ENCODE assay signal across 8 mouse cellular contexts in genomic region chr14:12529961-12530542, GRCm38 (mm10).
DNase-seq lines count a peak whose midpoint lies in the region; ATAC-seq and TF ChIP-seq lines count a peak whose summit lies in the region.

No protein-coding gene starts in this region.

- TF ChIP-seq CTCF in thymus, adult 2 months (IDR thresholded peaks at IDR 0.05; ENCODE audit: borderline replicate concordance, control insufficient read depth, extremely low read depth, insufficient read depth, low read length, poor library complexity), result no peak

- no peak for TF ChIP-seq POLR2A in thymus, adult 2 months (IDR thresholded peaks at IDR 0.05; ENCODE audit: control insufficient read depth, extremely low read depth, insufficient read depth, low read length, poor library complexity)

- H3K27me3 ChIP-seq in thymus, adult 2 months (ENCODE audit: control insufficient read depth, insufficient read depth, low read length), result no peaks in the 10 kb centered on the region
- H3K27me3 ChIP-seq in heart, embryonic 15.5 days, result no peaks in the 10 kb centered on the region
- H3K27me3 ChIP-seq in kidney, embryonic 16.5 days (ENCODE audit: insufficient read depth, low read length), result no peaks in the 10 kb centered on the region
- no peaks in the 10 kb centered on the region for H3K27me3 ChIP-seq in limb, embryonic 15.5 days
- no peaks in the 10 kb centered on the region for H3K27me3 ChIP-seq in neural tube, embryonic 15.5 days (replicated peaks)

- peak overlapping the region; percentile 38 for H3K4me2 ChIP-seq in heart, embryonic 15.5 days
- no peak overlapping the region for H3K4me2 ChIP-seq in kidney, embryonic 16.5 days (replicated peaks; ENCODE audit: low read depth, low read length)
- H3K4me2 ChIP-seq in limb, embryonic 15.5 days, result no peak overlapping the region
- H3K4me2 ChIP-seq in neural tube, embryonic 15.5 days, result peak overlapping the region; percentile 27

- WGBS in thymus, adult 2 months, result 8% methylated on average over 11 of the region's 11 CpGs
- WGBS in heart, embryonic 15.5 days, result 12% methylated on average over 11 of the region's 11 CpGs
- 8% methylated on average over 11 of the region's 11 CpGs for whole genome bisulfite sequencing in kidney, embryonic 16.5 days
- WGBS in limb, embryonic 15.5 days, result 9% methylated on average over 11 of the region's 11 CpGs
- 11% methylated on average over 11 of the region's 11 CpGs for WGBS in neural tube, embryonic 15.5 days

- no peak for ATAC-seq in heart, embryonic 15.5 days (replicated peaks; ENCODE audit: insufficient number of reproducible peaks, insufficient read depth, low FRiP score, low read depth)
- ATAC-seq in kidney, embryonic 16.5 days (ENCODE audit: low FRiP score, low TSS enrichment), result peak; percentile 59; the same call in 1 of the 2 replicates
- 0 out of 2 replicates have a peak, but pooled peaks have one; percentile 35 for ATAC-seq in limb, embryonic 15.5 days (ENCODE audit: insufficient number of reproducible peaks, low FRiP score, low TSS enrichment, low read depth)
- ATAC-seq in neural tube, embryonic 15.5 days (ENCODE audit: low FRiP score), result peak; percentile 70; the same call in 1 of the 2 replicates

- H3K9ac ChIP-seq in heart, embryonic 15.5 days, result no peak overlapping the region
- no peak overlapping the region for H3K9ac ChIP-seq in kidney, embryonic 16.5 days (replicated peaks; ENCODE audit: low read length)
- H3K9ac ChIP-seq in limb, embryonic 15.5 days, result no peak overlapping the region
- H3K9ac ChIP-seq in neural tube, embryonic 15.5 days (replicated peaks), result no peak overlapping the region

- no peaks in the 10 kb centered on the region for H3K4me1 ChIP-seq in thymus, adult 2 months (replicated peaks; ENCODE audit: control insufficient read depth, insufficient read depth, low read length)
- H3K4me1 ChIP-seq in heart, embryonic 15.5 days (replicated peaks), result no peaks in the 10 kb centered on the region
- no peaks in the 10 kb centered on the region for H3K4me1 ChIP-seq in kidney, embryonic 16.5 days (ENCODE audit: insufficient read depth, low read length)
- no peaks in the 10 kb centered on the region for H3K4me1 ChIP-seq in limb, embryonic 15.5 days
- H3K4me1 ChIP-seq in neural tube, embryonic 15.5 days, result peaks cover 6% of the 10 kb centered on the region; the same call in 1 of the 2 replicates

- H3K9me3 ChIP-seq in heart, embryonic 15.5 days (replicated peaks), result no peaks in the 10 kb centered on the region
- no peaks in the 10 kb centered on the region for H3K9me3 ChIP-seq in kidney, embryonic 16.5 days (ENCODE audit: low read length)
- no peaks in the 10 kb centered on the region for H3K9me3 ChIP-seq in limb, embryonic 15.5 days
- H3K9me3 ChIP-seq in neural tube, embryonic 15.5 days (replicated peaks), result no peaks in the 10 kb centered on the region

- no peaks in the 10 kb centered on the region for H3K36me3 ChIP-seq in thymus, adult 2 months (ENCODE audit: control insufficient read depth, insufficient read depth, low read length)
- H3K36me3 ChIP-seq in heart, embryonic 15.5 days, result no peaks in the 10 kb centered on the region
- H3K36me3 ChIP-seq in kidney, embryonic 16.5 days (ENCODE audit: insufficient read depth, low read length), result no peaks in the 10 kb centered on the region
- H3K36me3 ChIP-seq in limb, embryonic 15.5 days, result no peaks in the 10 kb centered on the region
- H3K36me3 ChIP-seq in neural tube, embryonic 15.5 days, result peaks cover 15% of the 10 kb centered on the region

- H3K4me3 ChIP-seq in thymus, adult 2 months (ENCODE audit: control insufficient read depth, insufficient read depth, low read length), result no peak overlapping the region
- H3K4me3 ChIP-seq in heart, embryonic 15.5 days, result no peak overlapping the region
- H3K4me3 ChIP-seq in kidney, embryonic 16.5 days (ENCODE audit: low read length), result no peak overlapping the region
- H3K4me3 ChIP-seq in limb, embryonic 15.5 days, result no peak overlapping the region
- H3K4me3 ChIP-seq in neural tube, embryonic 15.5 days (replicated peaks), result no peak overlapping the region

- H3K27ac ChIP-seq in thymus, adult 2 months (ENCODE audit: control insufficient read depth, insufficient read depth, low read length), result no peak overlapping the region
- H3K27ac ChIP-seq in heart, embryonic 15.5 days, result no peak overlapping the region
- no peak overlapping the region for H3K27ac ChIP-seq in kidney, embryonic 16.5 days (ENCODE audit: low read length)
- no peak overlapping the region for H3K27ac ChIP-seq in limb, embryonic 15.5 days
- H3K27ac ChIP-seq in neural tube, embryonic 15.5 days (replicated peaks), result no peak overlapping the region

- DNase-seq in thymus, postnatal 0 days (ENCODE audit: low spot score), result peak; percentile 19
- DNase-seq in thymus, adult 2 months, result no peak
- DNase-seq in cerebellum, postnatal 36 days, result peak; percentile 51 to 58
- no peak for DNase-seq in thymus, postnatal 25 days

Comparison
In these comparisons a context has a peak if more than half of its experiments do, and no peak if none do; other contexts are left out.
1. DNase-seq: peak in thymus, postnatal 0 days (single experiment) and cerebellum, postnatal 36 days (2 of 2); none in thymus, adult 2 months (single experiment) and thymus, postnatal 25 days (single experiment).
2. H3K4me2 ChIP-seq: peak in heart, embryonic 15.5 days (single experiment) and neural tube, embryonic 15.5 days (single experiment); none in kidney, embryonic 16.5 days (single experiment) and limb, embryonic 15.5 days (single experiment).